Mouse (Mus musculus) adrenal gland, adult (tissue): Measurements from ENCODE around the gene Apof.
A peak's percentile ranks its signal among the peaks of the same experiment; 100 is the strongest.

Source experiments
- DNase-seq, 2 experiments: peaks; one replicate each; pipeline ENCODE4 v3.0.0; 2022 to 2023; ENCODE audit warnings: low spot score in 1 of 2; ENCODE audit not compliant: inconsistent age in 2 of 2

Apof gene

DNA sequence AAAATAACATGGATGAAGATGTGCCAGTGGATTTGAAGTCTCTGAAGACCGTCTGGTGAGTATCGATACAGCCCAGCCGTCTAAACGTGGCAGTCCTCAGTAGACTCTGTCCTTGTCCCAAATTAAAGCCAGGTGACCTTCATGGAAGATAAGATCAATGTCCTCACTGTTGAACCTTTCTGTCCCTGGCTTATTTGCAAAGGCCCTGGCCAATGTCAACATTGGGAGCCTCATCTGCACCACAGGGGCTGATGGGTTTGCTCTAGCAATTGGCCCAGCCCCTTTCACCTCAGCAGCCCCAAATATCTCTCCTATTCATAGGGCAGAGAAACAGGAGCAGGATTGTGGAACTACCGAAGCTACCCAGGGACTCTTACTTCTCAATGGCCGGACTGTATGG lies at the start of gene Apof:
Apof (plus strand) TSS at position 301 of the 400 bp plus-strand sequence.
- DNase-seq, result peak; percentile 43 to 76

DNA sequence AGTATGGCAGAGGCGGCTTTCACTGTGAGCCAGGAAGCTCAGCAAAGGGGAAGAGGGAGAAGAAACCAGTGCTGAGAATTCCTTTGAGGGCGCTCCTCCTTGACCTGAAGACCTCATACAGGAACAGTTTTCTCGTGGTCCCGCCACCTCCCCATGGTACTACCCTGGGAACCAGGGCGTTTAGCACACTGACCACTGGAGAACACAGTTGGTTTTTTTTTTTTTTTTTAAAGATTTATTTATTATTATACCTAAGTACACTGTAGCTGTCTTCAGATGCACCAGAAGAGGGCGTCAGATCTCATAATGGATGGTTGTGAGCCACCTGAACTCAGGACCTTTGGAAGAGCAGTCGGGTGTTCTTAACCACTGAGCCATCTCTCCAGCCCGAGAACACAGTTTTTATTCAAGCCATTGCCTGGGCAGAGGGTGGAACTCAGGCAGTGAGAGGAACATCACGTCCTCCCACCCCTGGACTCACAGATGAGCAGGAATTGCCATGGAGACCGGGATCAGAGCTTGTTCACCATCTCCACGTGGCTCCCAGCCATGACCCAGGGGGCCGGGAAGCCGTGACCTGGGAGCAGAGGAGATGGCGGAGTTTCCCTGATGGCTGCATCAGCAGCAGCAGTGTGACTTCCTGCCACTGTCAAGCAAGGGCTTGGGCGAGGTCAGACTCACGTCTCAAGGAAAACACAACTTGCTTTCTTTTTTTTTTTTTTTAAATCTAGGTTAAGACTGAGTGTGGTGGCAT lies 46.8 kb upstream of the Apof start:
- peak; percentile 36 to 49 for DNase-seq

DNA sequence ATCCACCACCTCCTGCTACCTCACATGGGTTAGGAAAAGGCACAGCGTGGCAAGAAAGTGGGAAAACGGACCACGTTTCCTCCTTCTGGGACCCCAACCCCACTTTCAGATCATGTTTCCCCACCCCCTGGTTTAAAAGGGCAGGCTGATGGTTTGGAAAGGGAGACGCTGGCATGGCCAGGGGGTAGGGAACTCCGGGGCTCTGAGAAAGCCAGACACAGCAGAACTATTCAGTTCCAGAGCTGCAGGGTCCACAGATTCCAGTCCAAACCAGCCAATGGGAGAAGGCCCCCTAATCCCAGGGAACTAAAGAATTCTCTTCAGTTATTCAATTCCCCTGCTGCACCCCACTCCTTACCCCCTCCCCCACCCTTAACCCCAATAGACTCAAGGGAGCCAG lies 43.4 kb upstream of the Apof start:
- DNase-seq, result no peak

- DNase-seq, result no peak
These were observed 42.9 kb upstream of the Apof start, which contains the start of gene Mip for GRCm38 (mm10) chr10:128225538-128225937. Gene Mip (plus strand): TSS chr10:128225838.

GRCm38 (mm10) chr10:128227592-128227991 lies 40.9 kb upstream of the Apof start:
- peak in 1 of 2 experiments; percentile 24 for DNase-seq

GRCm38 (mm10) chr10:128228009-128228408 lies 40.5 kb upstream of the Apof start:
- DNase-seq, result no peak

DNA sequence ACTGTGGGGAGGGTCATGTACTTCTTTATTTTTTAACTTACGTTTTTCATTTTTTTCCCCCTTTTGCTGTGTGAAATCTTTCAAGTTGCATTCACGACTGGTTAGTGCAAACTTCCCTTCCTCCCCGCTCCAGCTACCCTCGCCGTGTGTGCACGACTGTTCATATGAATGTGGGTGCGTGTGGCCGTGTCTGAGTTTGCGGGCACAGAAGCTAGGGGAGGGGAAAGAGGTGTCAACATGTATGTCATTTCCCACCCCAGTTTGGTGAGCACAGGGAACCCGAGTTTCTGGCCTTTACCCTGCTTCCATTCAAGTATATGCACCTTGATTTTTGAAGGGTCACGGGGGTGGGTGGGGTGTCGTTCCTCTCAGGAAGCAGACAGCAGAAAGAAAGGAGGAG lies 37.9 kb upstream of the Apof start:
- no peak for DNase-seq

DNA sequence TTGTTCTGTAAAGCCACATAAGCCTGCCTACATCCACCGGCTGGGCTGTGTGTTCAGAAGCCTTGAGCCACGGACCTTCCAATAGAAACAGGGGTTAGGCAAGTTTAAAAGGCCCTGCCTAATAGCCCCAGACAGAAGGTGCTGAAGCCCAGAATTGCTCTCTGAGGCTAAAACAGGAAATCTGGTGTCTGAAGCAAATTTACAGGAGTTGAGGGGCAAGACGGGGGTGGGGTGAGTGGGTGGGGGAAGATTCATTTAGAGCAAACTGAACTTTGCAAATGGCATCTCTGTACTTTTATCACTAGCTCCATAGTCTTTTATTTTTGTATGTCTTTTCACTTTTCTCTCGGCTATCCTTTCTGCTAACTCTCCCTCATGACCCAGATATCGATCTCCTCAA lies 37.3 kb upstream of the Apof start:
- no peak for DNase-seq

DNA sequence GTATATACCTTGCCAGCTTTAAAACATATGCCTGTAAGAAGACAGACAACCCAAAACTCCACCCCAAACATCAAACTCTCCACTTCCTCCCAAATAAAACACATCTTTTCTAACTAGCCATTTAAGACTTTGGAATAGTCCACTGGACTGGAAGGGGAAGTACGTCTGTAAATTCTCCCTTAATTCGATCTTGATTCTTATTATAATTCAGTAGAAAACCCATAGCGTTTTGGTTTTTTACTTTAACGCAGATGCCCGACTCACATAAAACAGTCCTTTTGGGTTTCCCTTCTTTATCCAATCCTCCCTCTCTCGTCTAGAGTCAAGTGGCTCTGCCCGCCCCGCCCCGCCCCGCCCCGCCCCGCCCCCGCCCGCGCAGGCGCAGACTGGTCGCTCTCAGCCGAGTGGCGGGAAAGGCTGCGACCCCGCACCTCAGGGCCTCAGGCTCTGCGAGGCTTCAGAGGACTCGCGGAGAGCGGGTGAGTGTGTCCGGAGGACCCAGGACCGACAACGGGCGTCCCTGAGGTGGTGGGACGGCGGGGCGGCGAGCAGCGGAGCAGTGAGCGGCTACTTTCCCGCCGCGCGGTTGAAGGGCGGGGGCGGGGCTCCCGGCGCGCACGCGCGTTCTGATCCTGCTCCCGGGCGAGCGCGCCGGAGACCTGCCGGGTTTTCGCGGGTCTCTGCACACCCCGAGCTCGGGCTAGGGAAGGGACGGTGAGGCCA lies 36.6 kb upstream of the Apof start, which contains the start of gene Timeless:
Timeless (plus strand) TSS at position 369 of the 723 bp plus-strand sequence.
- peak; percentile 90 to 97 for DNase-seq

DNA sequence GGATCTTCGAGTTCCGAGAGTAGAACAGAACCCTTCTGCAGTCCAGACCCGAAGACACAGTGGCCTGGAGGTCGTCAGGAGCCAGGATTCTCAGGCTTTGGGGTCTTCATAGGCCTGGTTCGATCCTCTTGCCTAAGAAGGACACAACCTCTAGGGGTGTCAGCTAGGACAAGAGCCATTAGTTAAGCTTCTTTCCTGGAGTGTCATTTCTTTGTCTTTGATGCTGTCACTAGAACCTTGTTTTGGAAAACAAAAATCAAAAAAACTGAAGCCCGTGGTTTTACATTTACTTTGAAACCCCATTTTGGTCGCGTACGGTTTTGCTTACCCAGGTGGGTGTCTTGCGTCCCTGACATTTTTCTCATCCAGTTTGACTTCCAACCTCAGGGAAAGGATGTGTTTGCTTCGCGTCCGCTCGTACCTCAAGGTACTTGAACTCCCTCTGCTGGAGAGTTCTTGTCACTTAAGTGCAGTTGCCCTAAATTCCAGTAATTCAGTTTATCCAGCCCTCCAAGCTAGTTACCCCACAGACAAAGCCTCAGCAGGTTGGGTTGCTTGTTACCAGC lies 36.0 kb upstream of the Apof start:
- DNase-seq, result peak; percentile 59 to 89

DNA sequence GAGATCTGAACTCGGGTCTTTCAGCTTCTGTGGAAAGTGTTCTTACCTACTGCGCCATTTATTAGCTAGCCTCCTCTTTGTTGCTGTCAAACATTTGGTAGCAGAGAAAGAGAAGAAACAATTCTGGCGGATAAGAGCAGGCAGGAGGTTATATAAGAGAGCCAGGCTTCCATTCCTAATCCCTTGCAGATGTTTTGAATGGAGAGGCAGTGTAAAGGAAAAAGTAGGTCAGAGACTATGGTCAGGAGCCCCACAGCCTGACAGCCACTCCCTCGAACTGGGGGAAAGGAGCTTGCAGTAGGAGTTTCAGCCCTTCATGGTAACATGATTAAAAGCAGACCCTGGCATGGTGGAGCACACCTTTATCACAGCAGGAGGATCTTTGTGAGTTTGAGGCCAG lies 32.1 kb upstream of the Apof start:
- DNase-seq, result no peak

- DNase-seq, result peak in 1 of 2 experiments; percentile 40
These were observed 30.5 kb upstream of the Apof start for GRCm38 (mm10) chr10:128237807-128238480.

DNA sequence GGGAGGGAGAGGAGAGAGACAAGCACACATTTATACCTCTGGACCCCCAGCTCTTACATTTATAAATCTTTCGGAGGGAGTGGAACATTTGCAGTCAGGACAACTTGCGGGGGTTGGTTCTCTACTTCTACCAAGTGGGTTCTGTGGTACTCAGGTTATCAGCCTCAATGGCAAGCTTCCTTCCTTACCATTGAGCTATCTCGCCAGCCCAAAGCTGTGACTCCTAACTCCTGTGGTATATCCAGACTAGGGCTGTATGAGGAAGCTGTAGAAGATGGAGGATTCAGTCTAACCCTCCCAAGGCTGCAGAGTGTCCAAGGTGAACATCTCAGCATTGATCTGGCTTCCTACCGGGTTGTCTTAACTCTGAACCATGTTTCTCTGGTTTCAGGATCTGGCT lies 29.3 kb upstream of the Apof start:
- DNase-seq, result no peak

GRCm38 (mm10) chr10:128240131-128240530 lies 28.3 kb upstream of the Apof start:
- DNase-seq, result no peak

DNA sequence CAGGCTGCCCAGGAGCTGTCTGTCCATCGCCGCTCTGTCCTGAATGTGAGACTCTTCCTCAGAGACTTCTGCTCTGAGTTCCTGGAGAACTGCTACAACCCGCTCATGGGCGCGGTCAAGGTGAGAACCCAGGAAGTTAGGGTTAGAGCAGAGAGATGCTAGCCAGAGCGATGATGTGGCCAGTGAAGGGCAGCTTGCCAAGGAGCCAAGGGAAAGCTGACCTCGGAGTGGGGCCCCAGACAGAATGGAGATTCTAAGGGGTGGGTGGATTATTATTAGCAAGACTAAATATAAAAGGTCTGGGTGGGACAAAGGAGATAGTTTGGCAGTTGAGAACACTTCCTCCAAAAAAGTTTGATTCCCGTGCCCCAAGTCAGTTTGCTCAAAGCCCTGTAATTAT lies 25.2 kb upstream of the Apof start:
- DNase-seq, result no peak

DNA sequence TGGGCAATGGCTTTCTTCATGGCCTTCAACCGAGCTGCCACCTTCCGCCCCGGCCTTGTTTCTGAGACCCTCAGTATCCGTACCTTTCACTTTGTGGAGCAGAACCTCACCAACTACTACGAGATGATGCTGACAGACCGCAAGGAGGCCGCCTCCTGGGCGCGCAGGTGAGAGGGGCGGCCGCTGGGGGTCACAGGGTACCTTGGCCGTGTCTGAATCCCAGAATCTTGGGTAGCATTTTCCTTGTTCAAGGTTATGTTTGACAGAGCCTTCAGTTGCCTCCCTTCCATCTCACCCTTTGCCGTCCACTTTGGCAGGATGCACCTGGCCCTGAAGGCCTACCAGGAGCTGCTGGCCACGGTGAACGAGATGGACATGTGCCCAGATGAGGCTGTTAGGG lies 24.4 kb upstream of the Apof start:
- DNase-seq, result no peak

DNA sequence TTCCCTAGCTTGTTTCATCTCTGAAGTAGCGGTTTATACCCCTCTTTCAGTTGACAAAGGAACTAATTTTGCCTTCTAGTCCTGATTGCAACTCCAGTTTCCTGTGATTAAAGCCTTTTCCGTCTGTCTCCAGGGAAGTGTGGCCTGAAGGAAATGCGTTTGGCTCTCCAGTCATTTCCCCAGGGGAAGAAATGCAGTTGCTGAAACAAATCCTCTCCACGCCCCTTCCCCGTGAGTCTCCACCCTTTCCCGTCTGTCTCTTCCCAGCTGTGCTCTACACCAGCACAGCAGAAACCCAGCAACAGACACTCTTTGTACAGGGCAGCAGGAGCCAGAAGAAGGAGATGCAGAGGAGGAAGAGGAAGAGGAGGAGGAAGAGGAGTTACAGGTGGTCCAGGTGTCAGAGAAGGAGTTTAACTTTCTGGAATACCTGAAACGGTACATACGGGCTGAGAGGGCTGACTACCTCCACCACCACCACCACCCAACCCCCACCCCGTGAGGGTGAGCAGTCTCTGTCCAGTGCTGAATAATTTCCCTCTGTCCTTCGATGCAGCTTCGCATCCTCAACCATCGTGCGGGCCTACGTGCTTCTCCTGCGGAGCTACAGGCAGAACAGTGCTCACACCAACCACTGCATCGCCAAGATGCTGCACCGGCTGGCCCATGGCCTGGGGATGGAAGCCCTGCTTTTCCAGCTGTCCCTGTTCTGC lies 21.3 kb upstream of the Apof start:
- DNase-seq, result peak in 1 of 2 experiments; percentile 52

- no peak for DNase-seq
These were observed 17.9 kb upstream of the Apof start for GRCm38 (mm10) chr10:128250565-128250964.

DNA sequence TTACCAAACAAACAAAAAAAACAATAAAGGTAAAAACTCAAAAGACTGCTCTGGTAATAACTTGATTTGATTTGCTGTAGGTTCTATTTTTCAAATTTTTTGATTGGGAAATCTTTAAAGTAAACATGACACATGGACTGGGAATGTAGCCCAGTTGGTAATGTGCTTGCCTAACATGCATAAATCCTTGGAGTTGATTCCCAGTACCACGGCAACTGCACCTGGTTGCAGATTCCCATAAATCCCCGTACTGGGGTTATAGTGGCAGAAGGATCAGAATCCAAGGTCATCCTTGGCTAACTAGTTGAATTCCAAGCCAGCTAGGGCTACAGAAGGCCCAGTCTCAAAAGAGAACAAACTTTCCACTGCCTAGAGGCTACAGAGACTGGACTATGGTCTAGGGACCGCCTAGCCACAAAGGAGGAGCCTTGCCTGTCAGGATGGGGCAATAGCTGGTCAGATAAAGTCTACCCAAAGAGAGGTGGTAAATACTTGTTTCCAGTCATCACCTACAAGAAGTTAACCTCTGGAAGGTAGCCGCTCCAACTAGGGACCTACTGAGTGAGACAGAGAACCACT lies 14.7 kb upstream of the Apof start, which contains the start of gene Apon:
Apon (plus strand) TSS at position 420 of the 579 bp plus-strand sequence.
- DNase-seq, result peak in 1 of 2 experiments; percentile 74

DNA sequence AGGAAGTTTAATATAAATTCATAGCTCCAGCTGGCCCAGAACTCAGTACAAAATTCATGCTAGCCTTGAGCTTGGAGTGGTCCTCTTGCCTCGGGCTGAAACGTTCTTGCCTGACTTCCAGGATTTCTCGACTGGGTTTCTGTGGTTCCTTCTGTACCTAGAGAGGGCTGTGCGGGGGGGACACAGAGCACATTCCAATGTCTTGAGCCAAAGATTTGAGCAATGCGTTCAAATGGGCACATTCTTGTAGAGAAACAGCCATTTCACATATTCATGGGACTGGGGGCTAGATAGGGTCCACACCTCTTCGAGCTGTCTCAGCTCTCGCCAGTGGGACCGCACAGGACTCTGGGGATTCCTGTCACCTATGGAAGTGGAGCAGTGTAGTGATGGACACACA lies 12.5 kb upstream of the Apof start:
- DNase-seq, result no peak
